Mouse (Mus musculus) erythroblast, embryonic 14.5 days (primary cell): ENCODE data around the gene Ppfibp1. TPM values are rescaled to one million over a fixed set of nuclear protein-coding genes. Genes with fewer than 3 reads are reported as not detected.
A peak's percentile ranks its signal among the peaks of the same experiment; 100 is the strongest.

Experiments used
- H3K27me3 ChIP-seq: 2 replicates; pipeline ENCODE4 v1.6.1; 2012; ENCODE audit warnings: inconsistent platforms; ENCODE audit not compliant: control insufficient read depth
- H3K36me3 ChIP-seq: 2 replicates; pipeline ENCODE4 v1.6.1; 2012; ENCODE audit warnings: mild to moderate bottlenecking, inconsistent platforms; ENCODE audit not compliant: control insufficient read depth
- H3K4me1 ChIP-seq: 2 replicates; pipeline ENCODE4 v1.6.1; 2012; ENCODE audit warnings: inconsistent platforms; ENCODE audit not compliant: control insufficient read depth
- H3K4me3 ChIP-seq: replicated peaks from 2 replicates; pipeline ENCODE3; 2012; ENCODE audit warnings: moderate library complexity, mild to moderate bottlenecking, inconsistent platforms
- H3K9me3 ChIP-seq: 2 replicates; pipeline ENCODE4 v1.6.1; 2012; ENCODE audit warnings: low read length, inconsistent platforms, mixed read lengths; ENCODE audit not compliant: control insufficient read depth
- GATA1 ChIP-seq: IDR thresholded peaks from 2 replicates; pipeline ENCODE4 v1.6.1; 2012; ENCODE audit warnings: low read length, inconsistent platforms, mixed read lengths
- TAL1 ChIP-seq: IDR thresholded peaks from 3 replicates; pipeline ENCODE4 v1.6.1; 2012; ENCODE audit warnings: low read length, inconsistent platforms, mixed read lengths
- polyA plus RNA-seq: library from polyadenylated mRNA; stranded (reverse); fragments of >175 nt; gene quantifications from 2 replicates; pipeline ENCODE4 v1.2.3, GENCODE M21; 2012

Ppfibp1 gene
- polyA plus RNA-seq: 0.02 TPM in 1 of 2 replicates, not detected in the other

DNA sequence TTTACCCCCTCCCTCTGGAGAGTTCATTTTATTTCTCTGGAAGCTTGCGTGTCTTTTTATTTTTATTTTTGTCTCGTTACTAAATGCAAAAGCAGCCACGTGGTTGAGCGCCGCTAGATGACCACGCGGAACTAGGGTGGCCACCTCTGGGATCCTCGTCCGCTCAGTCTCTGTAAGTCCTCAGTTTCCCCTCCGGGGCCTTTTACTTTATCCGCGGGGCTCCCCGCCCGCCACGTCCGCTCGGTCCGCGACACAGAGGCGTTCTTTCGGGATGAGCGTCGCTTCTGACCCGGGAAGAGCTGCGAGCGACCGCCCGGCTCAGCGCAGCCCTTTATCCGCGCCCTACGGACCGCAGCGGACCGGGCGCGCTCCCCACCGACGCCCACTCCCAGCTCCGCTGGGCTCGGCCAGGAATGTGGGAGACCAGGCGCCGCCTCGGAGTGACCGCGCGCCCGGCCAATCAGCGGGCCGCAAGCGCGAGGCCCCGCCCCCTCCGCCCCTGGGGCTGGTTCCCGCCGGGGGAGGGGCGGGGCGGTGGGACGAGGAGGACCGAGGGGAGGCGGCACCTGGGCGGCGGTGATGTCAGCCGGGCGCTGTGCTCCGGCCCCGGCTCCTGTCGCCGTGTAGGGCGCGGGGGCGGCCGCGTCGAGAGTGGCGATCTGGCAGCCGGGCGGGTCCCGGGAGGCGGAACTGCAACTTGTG, at the start of gene Ppfibp1:
TSS of gene Ppfibp1 (plus strand) at position 530 of the 702 bp plus-strand sequence.
- Histone ChIP-seq H3K4me3 (peak within 1 kb of the TSS; percentile 84), H3K27me3 (peaks cover 9% of the 10 kb centered on the region), H3K9me3 (no peaks in the 10 kb centered on the region), H3K4me1 (peaks cover 12% of the 10 kb centered on the region), H3K36me3 (no peaks in the 10 kb centered on the region)
- TF ChIP-seq GATA1: no peak
- no peak for TF ChIP-seq TAL1

GRCm38 (mm10) chr6:146838863-146839262, 49.4 kb upstream of the Ppfibp1 start:
- no peak overlapping the region for H3K4me3 ChIP-seq
- no peak for TF ChIP-seq GATA1
- TF ChIP-seq TAL1: no peak
- no peaks in the 10 kb centered on the region for H3K9me3 ChIP-seq
- H3K27me3 ChIP-seq: no peaks in the 10 kb centered on the region
- no peaks in the 10 kb centered on the region for H3K36me3 ChIP-seq
- no peaks in the 10 kb centered on the region; the same call in 1 of the 2 replicates for H3K4me1 ChIP-seq

GRCm38 (mm10) chr6:146844867-146845266, 43.4 kb upstream of the Ppfibp1 start:
- Histone ChIP-seq H3K9me3 (no peaks in the 10 kb centered on the region), H3K27me3 (no peaks in the 10 kb centered on the region), H3K4me1 (peaks cover 13% of the 10 kb centered on the region), H3K4me3 (no peak overlapping the region), H3K36me3 (no peaks in the 10 kb centered on the region)
- TF ChIP-seq GATA1: no peak
- no peak for TF ChIP-seq TAL1

- Histone ChIP-seq H3K36me3 (no peaks in the 10 kb centered on the region), H3K4me1 (peaks cover 17% of the 10 kb centered on the region), H3K4me3 (no peak overlapping the region), H3K9me3 (no peaks in the 10 kb centered on the region), H3K27me3 (no peaks in the 10 kb centered on the region)
- TF ChIP-seq GATA1 (no peak), TAL1 (no peak)
Measured at GRCm38 (mm10) chr6:146845347-146845746, 42.9 kb upstream of the Ppfibp1 start.

GRCm38 (mm10) chr6:146845961-146846750, 42.1 kb upstream of the Ppfibp1 start:
- TF ChIP-seq TAL1 (no peak), GATA1 (no peak)
- Histone ChIP-seq H3K4me3 (no peak overlapping the region), H3K27me3 (no peaks in the 10 kb centered on the region), H3K9me3 (no peaks in the 10 kb centered on the region), H3K4me1 (peaks cover 22% of the 10 kb centered on the region), H3K36me3 (no peaks in the 10 kb centered on the region)

- H3K9me3 ChIP-seq: no peaks in the 10 kb centered on the region
- peaks cover 22% of the 10 kb centered on the region for H3K4me1 ChIP-seq
- no peak for TF ChIP-seq TAL1
- no peak for TF ChIP-seq GATA1
Measured at GRCm38 (mm10) chr6:146847402-146847801, 40.9 kb upstream of the Ppfibp1 start.

GRCm38 (mm10) chr6:146848281-146848680, 40.0 kb upstream of the Ppfibp1 start:
- Histone ChIP-seq H3K4me3 (no peak overlapping the region), H3K27me3 (no peaks in the 10 kb centered on the region), H3K36me3 (no peaks in the 10 kb centered on the region), H3K4me1 (peaks cover 29% of the 10 kb centered on the region), H3K9me3 (no peaks in the 10 kb centered on the region)
- no peak for TF ChIP-seq GATA1
- TF ChIP-seq TAL1: no peak

More at GRCm38 (mm10) chr6:146847402-146847801, 40.9 kb upstream of the Ppfibp1 start:
- H3K36me3 ChIP-seq: no peaks in the 10 kb centered on the region
- no peaks in the 10 kb centered on the region for H3K27me3 ChIP-seq
- no peak overlapping the region for H3K4me3 ChIP-seq

- no peak for TF ChIP-seq GATA1
- no peak for TF ChIP-seq TAL1
- Histone ChIP-seq H3K36me3 (no peaks in the 10 kb centered on the region), H3K27me3 (no peaks in the 10 kb centered on the region), H3K4me1 (peaks cover 34% of the 10 kb centered on the region), H3K9me3 (no peaks in the 10 kb centered on the region), H3K4me3 (no peak within 1 kb of the TSS)
Measured at GRCm38 (mm10) chr6:146850050-146850449, 38.2 kb upstream of the Ppfibp1 start, which contains the start of gene Smco2. Gene Smco2 (plus strand): TSS chr6:146850104.

DNA sequence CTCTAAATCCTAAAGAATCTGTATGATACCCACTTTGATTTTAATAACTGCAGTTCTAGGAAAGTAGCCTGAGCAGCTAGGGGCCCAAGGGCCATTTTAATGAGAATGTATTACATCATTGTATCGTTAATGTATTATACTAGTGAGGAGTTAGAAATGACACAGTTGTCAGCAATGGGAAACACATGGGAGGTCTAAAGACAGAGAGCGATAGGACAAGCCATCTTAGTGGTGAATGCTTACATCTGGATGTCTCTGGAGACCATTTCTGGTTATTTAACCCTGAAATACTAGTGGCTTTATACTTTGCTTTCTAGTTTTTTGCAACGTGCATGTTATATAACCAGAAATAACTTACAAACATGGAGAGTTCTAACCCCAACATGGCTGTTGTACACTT, 36.4 kb upstream of the Ppfibp1 start:
- H3K4me1 ChIP-seq: peaks cover 29% of the 10 kb centered on the region
- no peak overlapping the region for H3K4me3 ChIP-seq
- no peak for TF ChIP-seq GATA1
- no peak for TF ChIP-seq TAL1
- H3K36me3 ChIP-seq: no peaks in the 10 kb centered on the region
- H3K27me3 ChIP-seq: no peaks in the 10 kb centered on the region
- H3K9me3 ChIP-seq: peaks cover 2% of the 10 kb centered on the region
